Mouse (Mus musculus): Measurements from ENCODE around the gene Pacsin1. TPM values are rescaled to one million over a fixed set of nuclear protein-coding genes. Genes with fewer than 3 reads are reported as not detected.

Gene Pacsin1
- polyA plus RNA-seq, 1 experiment from 2014 or later: 23.6 TPM

DNA sequence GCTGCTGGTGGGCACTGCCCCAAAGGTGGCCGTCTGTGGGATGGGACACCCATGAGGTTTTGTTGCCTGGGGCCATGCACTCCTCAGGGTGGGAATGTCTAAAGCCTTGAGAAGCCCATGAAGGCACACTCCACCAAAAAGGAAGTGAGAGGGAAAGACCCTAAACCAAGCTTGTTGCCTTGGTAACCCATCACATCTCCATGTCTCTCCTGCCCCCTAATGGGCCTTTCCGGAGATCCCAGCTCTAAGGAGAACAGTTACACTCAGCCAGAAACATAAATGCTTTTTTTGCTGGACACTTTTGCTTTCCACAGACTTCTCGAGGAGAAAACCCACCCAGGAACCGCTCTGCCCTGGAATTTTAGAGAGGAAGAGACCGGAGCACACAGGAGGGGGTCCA lies 62.9 kb downstream of the Pacsin1 start:
- no peak overlapping the region for H3K9ac ChIP-seq (replicated peaks)
- no peak overlapping the region for H3K4me2 ChIP-seq (replicated peaks)
- peaks cover 4% of the 10 kb centered on the region; the same call in 1 of the 2 replicates for H3K27me3 ChIP-seq
- H3K27ac ChIP-seq: no peak overlapping the region
- H3K4me3 ChIP-seq (replicated peaks): no peak overlapping the region
- no peak for ATAC-seq
- no peaks in the 10 kb centered on the region for H3K36me3 ChIP-seq
- H3K4me1 ChIP-seq (replicated peaks): peaks cover 20% of the 10 kb centered on the region
- WGBS: 50% methylated on average over 5 of the region's 5 CpGs
- no peaks in the 10 kb centered on the region for H3K9me3 ChIP-seq

DNA sequence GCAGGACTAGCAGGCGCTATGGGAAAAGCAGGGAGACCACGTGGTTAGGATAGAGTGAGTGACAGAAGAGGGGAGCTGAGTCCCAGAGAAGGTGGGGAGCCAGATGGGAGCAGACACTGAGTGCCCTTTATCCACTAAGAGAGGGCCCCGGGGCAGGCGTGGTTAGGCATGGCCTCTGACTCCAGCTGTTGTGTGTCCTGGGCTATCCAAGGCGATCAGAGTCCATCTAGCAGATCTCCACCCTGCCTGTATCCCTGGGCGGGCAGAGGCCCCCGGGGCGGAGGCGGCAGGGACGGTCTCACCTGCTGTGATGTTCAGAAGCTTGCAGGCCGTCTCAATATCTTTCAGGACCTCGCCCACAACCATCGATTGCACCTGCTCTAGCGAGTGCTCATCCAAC lies 64.4 kb downstream of the Pacsin1 start:
- 70% methylated on average over 14 of the region's 14 CpGs for WGBS
- H3K4me2 ChIP-seq (replicated peaks): no peak overlapping the region
- no peak overlapping the region for H3K27ac ChIP-seq
- no peak overlapping the region for H3K9ac ChIP-seq (replicated peaks)
- peaks cover 20% of the 10 kb centered on the region for H3K4me1 ChIP-seq (replicated peaks)
- H3K27me3 ChIP-seq: peaks cover 4% of the 10 kb centered on the region; the same call in 1 of the 2 replicates
- ATAC-seq: no peak
- H3K36me3 ChIP-seq: no peaks in the 10 kb centered on the region
- no peak overlapping the region for H3K4me3 ChIP-seq (replicated peaks)
- no peaks in the 10 kb centered on the region for H3K9me3 ChIP-seq

DNA sequence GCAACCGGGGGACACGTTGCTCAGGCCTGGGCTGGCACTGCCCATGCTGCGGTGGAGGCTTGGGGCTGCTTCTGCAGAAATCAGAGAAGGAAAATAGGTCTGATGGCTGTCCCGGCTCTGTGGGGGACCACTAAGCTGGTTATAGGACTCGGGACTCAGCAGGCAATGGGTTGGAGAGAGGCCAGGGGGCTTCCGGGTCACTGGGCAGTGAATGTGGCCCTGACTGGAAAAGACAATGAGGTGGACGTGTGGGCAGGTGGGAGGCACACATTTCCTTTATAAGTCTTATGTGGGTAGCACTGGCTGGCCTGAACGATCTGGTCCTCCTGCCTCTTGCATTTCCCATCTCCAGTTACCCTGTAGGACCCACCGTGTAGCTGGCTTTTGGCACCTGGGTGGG lies 65.0 kb downstream of the Pacsin1 start:
- Histone ChIP-seq H3K4me1 (replicated peaks) (peaks cover 24% of the 10 kb centered on the region), H3K9ac (replicated peaks) (no peak overlapping the region), H3K4me2 (replicated peaks) (no peak overlapping the region), H3K4me3 (replicated peaks) (no peak overlapping the region), H3K27me3 (peaks cover 4% of the 10 kb centered on the region; the same call in 1 of the 2 replicates), H3K36me3 (no peaks in the 10 kb centered on the region), H3K27ac (no peak overlapping the region), H3K9me3 (no peaks in the 10 kb centered on the region)
- 34% methylated on average over 9 of the region's 9 CpGs for WGBS
- ATAC-seq: no peak

DNA sequence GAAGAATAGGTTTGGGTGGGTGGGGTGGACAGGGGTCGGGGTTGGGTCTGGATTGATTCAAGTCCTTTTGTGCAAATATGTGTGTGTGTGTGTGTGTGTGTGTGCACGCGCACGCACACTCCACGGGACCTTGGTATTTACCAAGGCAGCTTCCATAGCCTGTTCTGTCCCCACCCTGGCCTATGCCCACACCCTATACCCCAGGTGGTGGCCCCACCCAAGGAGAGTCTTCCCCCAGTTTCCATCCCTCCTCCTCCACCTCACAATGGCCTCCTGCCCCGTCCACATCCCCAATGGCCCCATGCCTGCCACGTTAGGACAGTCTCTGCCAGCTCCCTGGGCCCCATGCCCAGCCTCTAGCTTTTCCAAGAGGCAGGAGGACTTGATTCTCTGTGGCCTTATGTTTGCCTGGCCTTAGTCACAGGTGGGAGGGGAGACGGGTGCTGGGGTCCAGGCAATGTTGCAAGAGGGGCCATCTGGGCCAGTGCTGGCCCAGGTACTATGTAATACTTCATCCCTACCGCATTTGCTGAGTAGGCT lies 65.9 kb downstream of the Pacsin1 start:
- Histone ChIP-seq H3K36me3 (no peaks in the 10 kb centered on the region), H3K9me3 (no peaks in the 10 kb centered on the region), H3K4me3 (replicated peaks) (no peak overlapping the region), H3K27ac (no peak overlapping the region), H3K27me3 (peaks cover 4% of the 10 kb centered on the region; the same call in 1 of the 2 replicates), H3K4me2 (replicated peaks) (no peak overlapping the region), H3K9ac (replicated peaks) (no peak overlapping the region), H3K4me1 (replicated peaks) (peaks cover 31% of the 10 kb centered on the region)
- 74% methylated on average over 9 of the region's 9 CpGs for WGBS
- ATAC-seq: no peak

DNA sequence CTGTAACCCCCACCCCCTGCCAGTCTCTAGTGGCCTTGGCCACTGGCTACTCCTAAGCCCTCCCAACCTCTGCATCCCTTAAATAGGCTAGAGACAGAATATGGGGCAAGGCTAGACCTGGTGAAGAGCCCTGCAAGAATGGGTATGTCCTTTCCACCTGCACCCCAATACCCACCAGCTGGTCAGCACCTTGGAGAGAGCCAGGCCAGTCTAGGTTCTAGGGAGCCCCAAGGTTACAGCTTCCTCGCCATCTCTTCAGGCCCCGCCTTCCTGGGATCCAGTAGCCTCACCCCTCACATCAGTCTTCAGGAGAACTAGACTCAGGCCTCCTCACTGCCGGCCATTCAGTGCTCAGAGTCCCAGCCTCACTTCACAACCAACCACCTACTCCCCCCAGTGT lies 69.0 kb downstream of the Pacsin1 start:
- no peak overlapping the region for H3K27ac ChIP-seq
- no peak overlapping the region for H3K9ac ChIP-seq (replicated peaks)
- H3K36me3 ChIP-seq: no peaks in the 10 kb centered on the region
- H3K27me3 ChIP-seq: no peaks in the 10 kb centered on the region
- H3K4me2 ChIP-seq (replicated peaks): no peak overlapping the region
- no peak for ATAC-seq
- peaks cover 17% of the 10 kb centered on the region for H3K4me1 ChIP-seq (replicated peaks)
- H3K9me3 ChIP-seq: no peaks in the 10 kb centered on the region
- 45% methylated on average over 3 of the region's 3 CpGs for WGBS
- H3K4me3 ChIP-seq (replicated peaks): no peak overlapping the region

DNA sequence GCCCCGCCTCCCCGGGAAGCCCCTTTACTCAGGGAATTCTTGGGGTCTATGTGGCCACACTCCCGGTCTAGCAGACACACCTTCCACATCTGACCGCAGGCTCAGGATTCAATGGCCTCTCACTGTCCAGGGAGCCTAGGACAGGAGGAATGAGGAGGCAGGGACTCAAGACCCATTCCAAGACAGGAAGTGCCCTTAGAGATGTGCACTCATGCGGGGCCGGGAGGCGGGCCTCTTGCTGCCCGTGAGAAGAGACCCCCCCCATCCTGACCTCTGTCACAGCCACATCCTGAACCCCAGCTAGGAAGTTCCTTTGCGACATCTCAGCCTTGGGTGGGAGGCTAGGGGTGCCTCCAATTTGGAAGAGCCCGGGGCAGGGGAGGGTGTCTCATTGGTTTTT lies 69.7 kb downstream of the Pacsin1 start:
- Histone ChIP-seq H3K4me3 (replicated peaks) (no peak overlapping the region), H3K27me3 (no peaks in the 10 kb centered on the region), H3K4me1 (replicated peaks) (peaks cover 17% of the 10 kb centered on the region), H3K9me3 (no peaks in the 10 kb centered on the region), H3K27ac (no peak overlapping the region), H3K9ac (replicated peaks) (no peak overlapping the region), H3K4me2 (replicated peaks) (no peak overlapping the region), H3K36me3 (no peaks in the 10 kb centered on the region)
- no peak for ATAC-seq
- WGBS: 19% methylated on average over 10 of the region's 10 CpGs

DNA sequence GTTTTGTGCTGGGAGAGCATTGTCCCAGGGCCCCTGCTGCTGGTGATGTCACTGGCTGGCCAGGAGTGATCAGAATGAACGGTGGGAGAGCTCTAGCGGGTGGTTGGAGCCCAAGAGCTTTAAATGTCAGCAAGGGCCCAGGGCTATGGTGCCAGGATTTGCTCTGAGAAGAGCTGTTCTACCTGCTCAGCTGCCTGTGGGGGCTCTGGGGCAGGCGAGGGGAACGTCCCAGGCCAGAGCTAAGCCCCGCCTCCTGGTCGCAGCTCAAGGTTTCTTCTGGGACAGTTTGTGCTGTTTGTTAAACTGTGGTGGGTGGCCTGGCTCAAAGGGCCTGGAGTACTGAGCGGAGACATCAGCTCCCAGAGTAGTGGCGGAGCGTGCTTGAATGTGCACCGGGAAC lies 70.1 kb downstream of the Pacsin1 start:
- no peaks in the 10 kb centered on the region for H3K36me3 ChIP-seq
- H3K4me1 ChIP-seq (replicated peaks): peaks cover 13% of the 10 kb centered on the region
- no peak overlapping the region for H3K4me2 ChIP-seq (replicated peaks)
- ATAC-seq: 0 out of 2 replicates have a peak, but pooled peaks have one; percentile 17
- H3K9me3 ChIP-seq: no peaks in the 10 kb centered on the region
- H3K4me3 ChIP-seq (replicated peaks): no peak overlapping the region
- H3K9ac ChIP-seq (replicated peaks): no peak overlapping the region
- 10% methylated on average over 10 of the region's 10 CpGs for WGBS
- no peaks in the 10 kb centered on the region for H3K27me3 ChIP-seq
- H3K27ac ChIP-seq: no peak overlapping the region

DNA sequence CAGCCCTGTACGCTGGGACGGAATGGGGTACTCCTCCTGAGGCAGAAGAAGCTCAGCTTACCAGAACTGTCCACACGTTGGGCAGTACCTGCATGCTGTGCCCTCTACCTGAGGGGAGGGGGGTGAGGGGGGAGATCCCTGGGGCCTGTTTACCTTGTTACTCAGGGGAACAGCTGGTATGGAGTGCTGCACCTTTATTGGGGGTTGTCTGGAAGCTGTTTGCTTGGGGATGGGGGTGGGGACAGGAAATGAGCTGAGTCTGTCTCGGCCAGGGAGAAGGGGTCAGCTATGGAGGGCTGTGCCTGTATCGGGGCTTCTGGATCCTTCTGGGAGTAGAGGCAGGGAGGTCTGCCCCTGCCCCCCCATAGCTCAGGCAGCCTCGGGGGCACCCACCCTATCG lies 71.2 kb downstream of the Pacsin1 start:
- Histone ChIP-seq H3K4me1 (replicated peaks) (peaks cover 11% of the 10 kb centered on the region), H3K9me3 (no peaks in the 10 kb centered on the region), H3K27me3 (no peaks in the 10 kb centered on the region), H3K4me3 (replicated peaks) (no peak overlapping the region), H3K36me3 (no peaks in the 10 kb centered on the region), H3K4me2 (replicated peaks) (no peak overlapping the region), H3K9ac (replicated peaks) (no peak overlapping the region), H3K27ac (no peak overlapping the region)
- ATAC-seq: no peak
- 66% methylated on average over 7 of the region's 7 CpGs for WGBS

DNA sequence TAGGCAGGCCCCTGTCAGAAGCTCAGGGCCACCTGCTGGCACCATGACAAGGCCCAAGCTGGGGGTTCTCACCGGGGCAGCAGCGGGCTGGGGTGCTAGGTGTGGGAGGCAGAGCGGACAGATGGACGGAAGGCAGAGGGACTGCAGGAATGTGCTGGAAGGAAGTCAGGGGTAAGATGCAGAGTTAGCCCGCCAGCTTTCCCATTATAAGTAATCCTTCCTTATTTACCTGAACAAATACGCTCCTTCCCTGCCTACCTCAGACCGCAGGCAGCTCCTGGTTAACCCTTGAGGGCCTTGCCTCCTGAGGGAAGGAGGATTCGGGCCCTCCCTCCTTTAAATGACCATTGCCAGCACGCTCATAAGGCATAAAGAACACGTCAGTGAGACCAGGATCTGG lies 73.5 kb downstream of the Pacsin1 start, which contains the start of gene Spdef:
Spdef (minus strand) TSS at position 186 of the 400 bp plus-strand sequence.
- WGBS: 82% methylated on average over 10 of the region's 10 CpGs
- no peak within 1 kb of the TSS for H3K4me2 ChIP-seq (replicated peaks)
- H3K4me3 ChIP-seq (replicated peaks): no peak within 1 kb of the TSS
- H3K36me3 ChIP-seq: no peaks in the 10 kb centered on the region
- H3K9ac ChIP-seq (replicated peaks): no peak within 1 kb of the TSS
- ATAC-seq: no peak
- peaks cover 11% of the 10 kb centered on the region for H3K4me1 ChIP-seq (replicated peaks)
- H3K27ac ChIP-seq: no peak within 1 kb of the TSS
- H3K9me3 ChIP-seq: no peaks in the 10 kb centered on the region
- H3K27me3 ChIP-seq: 0 out of 2 replicates have a peak, but pooled peaks cover 3% of the 10 kb centered on the region

DNA sequence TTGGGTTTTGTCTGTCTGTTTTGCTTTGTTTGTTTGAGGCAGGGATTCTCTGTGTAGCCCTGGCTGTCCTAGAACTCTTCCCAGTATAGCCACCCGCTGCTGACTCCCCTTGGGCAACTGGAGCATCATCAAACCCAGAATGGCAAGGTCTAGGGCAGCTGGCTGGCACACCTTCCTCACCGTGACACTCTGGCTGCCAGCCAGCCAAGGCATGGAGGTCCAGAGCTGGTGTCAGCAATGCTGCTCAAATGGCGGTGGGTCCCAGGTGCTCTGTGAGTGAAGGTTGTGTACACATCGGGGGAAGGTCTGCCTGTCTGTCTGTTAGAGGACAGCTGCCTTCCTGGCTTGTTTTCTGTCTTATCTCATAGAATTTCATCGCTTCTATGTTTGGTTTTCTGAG lies 76.8 kb downstream of the Pacsin1 start:
- Histone ChIP-seq H3K27ac (no peak overlapping the region), H3K9me3 (no peaks in the 10 kb centered on the region), H3K4me1 (replicated peaks) (peaks cover 5% of the 10 kb centered on the region), H3K36me3 (no peaks in the 10 kb centered on the region), H3K4me3 (replicated peaks) (no peak overlapping the region), H3K4me2 (replicated peaks) (no peak overlapping the region), H3K27me3 (0 out of 2 replicates have a peak, but pooled peaks cover 3% of the 10 kb centered on the region), H3K9ac (replicated peaks) (no peak overlapping the region)
- no peak for ATAC-seq
- 88% methylated on average over 5 of the region's 5 CpGs for WGBS

DNA sequence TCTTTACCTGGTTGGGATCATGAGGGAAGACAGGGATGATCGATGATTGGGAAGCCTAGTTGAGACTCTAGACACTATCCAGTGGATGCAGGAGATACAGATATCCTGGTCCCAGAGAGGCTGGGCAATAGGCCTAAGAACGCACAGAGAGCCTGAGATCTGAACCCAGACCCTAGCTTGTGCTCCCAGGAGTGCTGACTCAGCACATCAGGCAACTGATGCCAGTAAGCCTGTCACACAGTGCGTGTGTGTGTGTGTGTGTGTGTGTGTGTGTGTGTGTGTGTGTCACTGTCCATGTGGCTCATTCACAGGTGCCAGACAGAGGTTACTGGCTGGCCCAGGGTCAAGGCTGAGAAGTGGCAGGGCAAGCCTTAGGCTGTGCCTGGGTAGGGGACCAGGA lies 77.4 kb downstream of the Pacsin1 start:
- Histone ChIP-seq H3K27me3 (0 out of 2 replicates have a peak, but pooled peaks cover 3% of the 10 kb centered on the region), H3K4me1 (replicated peaks) (peaks cover 5% of the 10 kb centered on the region), H3K4me3 (replicated peaks) (no peak overlapping the region), H3K27ac (no peak overlapping the region), H3K9me3 (no peaks in the 10 kb centered on the region), H3K9ac (replicated peaks) (no peak overlapping the region), H3K36me3 (no peaks in the 10 kb centered on the region), H3K4me2 (replicated peaks) (no peak overlapping the region)
- WGBS: 91% methylated on average over 3 of the region's 3 CpGs
- no peak for ATAC-seq

DNA sequence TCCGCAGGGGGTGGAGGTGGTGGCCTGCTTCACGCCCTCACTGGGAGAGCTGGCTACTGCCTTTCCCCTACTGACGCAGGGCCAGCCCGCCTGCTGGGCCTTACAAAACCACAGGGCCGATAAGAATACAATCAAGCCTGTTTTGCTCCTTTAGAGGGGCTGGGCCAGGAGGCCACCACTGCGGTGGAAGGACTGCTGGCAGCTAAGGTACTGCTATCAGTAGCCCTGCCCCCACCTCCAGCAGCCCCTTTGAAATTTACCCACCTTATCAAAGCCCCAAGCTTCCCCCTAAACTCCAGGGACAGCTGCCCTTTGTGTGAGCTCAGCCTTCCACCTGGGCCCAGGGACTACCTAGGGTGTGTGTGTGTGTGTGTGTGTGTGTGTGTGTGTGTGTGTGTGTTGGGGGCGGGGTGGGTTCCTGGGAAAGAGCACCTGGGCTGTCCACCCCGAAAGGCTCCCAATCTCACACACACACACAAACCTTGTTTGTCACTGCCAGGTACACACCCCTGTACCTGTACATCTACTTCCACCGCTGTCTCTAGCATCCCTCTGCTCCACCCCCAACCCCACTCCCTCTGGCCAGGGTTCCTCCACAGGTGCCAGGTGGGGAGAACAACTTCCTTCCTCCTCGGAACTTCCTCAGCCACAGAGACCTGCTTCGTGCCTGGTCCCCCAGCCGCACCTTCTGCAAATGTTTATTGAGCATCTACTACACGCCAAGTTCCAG lies 79.2 kb downstream of the Pacsin1 start:
- 20% methylated on average over 12 of the region's 13 CpGs for WGBS
- Histone ChIP-seq H3K4me3 (replicated peaks) (no peak overlapping the region), H3K9ac (replicated peaks) (0 out of 2 replicates have a peak overlapping the region, but pooled peaks have one; percentile 25), H3K9me3 (no peaks in the 10 kb centered on the region), H3K36me3 (no peaks in the 10 kb centered on the region), H3K4me2 (replicated peaks) (no peak overlapping the region), H3K27ac (no peak overlapping the region), H3K4me1 (replicated peaks) (peaks cover 5% of the 10 kb centered on the region), H3K27me3 (0 out of 2 replicates have a peak, but pooled peaks cover 3% of the 10 kb centered on the region)
- ATAC-seq: no peak
